Mouse (Mus musculus) embryonic fibroblast, embryonic 13.5 days (primary cell): ENCODE data around the gene Clrn1.

Experiments used
- CTCF ChIP-seq: IDR thresholded peaks from 2 replicates; pipeline ENCODE4 v1.5.1; 2011; ENCODE audit warnings: mild to moderate bottlenecking, control low read depth, low read length, moderate library complexity, borderline replicate concordance; ENCODE audit not compliant: insufficient read depth
- POLR2A ChIP-seq: IDR thresholded peaks from 2 replicates; pipeline ENCODE4 v1.6.1; 2011; ENCODE audit warnings: low read depth, mild to moderate bottlenecking, control low read depth, low read length, moderate library complexity

DNA sequence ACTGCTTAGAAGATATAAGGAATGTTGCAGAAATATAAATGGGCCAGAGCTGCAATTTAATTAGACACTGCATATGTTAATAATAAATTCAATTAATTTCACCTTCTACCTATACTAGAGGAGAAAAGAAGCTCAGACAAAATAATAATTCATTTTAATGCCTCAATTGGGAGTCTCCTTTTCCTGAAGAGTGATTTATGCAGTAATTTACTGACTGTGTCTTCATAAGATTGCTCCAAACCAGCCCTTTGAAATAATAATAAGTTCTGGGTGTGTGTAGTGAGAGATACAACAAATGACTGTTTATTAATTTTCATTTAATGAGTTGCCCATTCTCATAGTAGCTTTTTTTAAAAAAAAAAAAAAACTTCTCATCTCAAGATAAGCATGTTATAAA is 1.6 kb downstream of the Clrn1 start:
- TF ChIP-seq CTCF (no peak), POLR2A (no peak)
